Mouse (Mus musculus): ENCODE results near the gene Nup210l.

DNA sequence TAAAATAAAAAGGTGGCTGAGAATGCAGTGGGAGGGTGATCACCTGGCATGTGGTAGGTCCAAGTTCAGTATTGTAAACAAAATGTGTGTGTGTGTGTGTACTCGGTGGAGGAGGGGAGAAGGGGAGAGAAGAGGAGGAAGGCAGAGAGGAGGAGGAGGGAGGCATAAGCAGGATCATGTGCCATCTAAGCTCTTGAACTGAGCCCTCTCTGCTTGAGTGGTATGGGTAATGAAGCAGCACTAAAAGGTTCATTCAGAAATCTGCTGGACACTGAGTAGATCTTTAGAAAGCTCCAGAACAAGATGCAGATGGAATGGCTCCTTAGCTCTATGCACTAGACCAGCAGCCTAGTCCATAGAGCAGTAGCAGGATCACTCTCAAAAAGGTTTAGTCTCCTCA, 99.0 kb downstream of the Nup210l start:
- TF ChIP-seq POLR2A (IDR thresholded peaks at IDR 0.05; ENCODE audit: low read depth, low read length) = no peak
- no peak for TF ChIP-seq CTCF (conservative IDR thresholded peaks at IDR 0.05; ENCODE audit: insufficient read depth, insufficient read length, low read depth, low read length)

All from kidney, adult 2 months (tissue).